Mouse (Mus musculus): ENCODE data around the gene Tasp1. TPM values are rescaled to one million over a fixed set of nuclear protein-coding genes. Genes with fewer than 3 reads are reported as not detected.
A peak's percentile ranks its signal among the peaks of the same experiment; 100 is the strongest.
"Not testable (repeated sequence)": the region's sequence is repeated elsewhere in the genome, so short reads cannot be mapped to it uniquely, and the experiment has no call there.

Gene Tasp1
- total RNA-seq, 2 experiments from 2014 or later, result 34.5 to 37.9 TPM

GRCm38 (mm10) chr2:139919757-139920156, 146.8 kb downstream of the Tasp1 start:
- intact Hi-C loops (cut with DNase I), result no loop called here
- no peak for DNase-seq (ENCODE audit: low spot score in 2 of 2)

GRCm38 (mm10) chr2:139906441-139907157, 160.0 kb downstream of the Tasp1 start:
- intact Hi-C loops (cut with DNase I), result no loop called here

GRCm38 (mm10) chr2:139891405-139892089, 175.1 kb downstream of the Tasp1 start:
- intact Hi-C loops (cut with DNase I), result no loop called here
- no peak for DNase-seq (ENCODE audit: low spot score in 2 of 2)

More at GRCm38 (mm10) chr2:139906441-139907157, 160.0 kb downstream of the Tasp1 start:
- no peak for DNase-seq (ENCODE audit: low spot score in 2 of 2)

GRCm38 (mm10) chr2:139884264-139884637, 182.4 kb downstream of the Tasp1 start:
- no peak for DNase-seq (ENCODE audit: low spot score in 2 of 2)
- intact Hi-C loops (cut with DNase I), result no loop called here

GRCm38 (mm10) chr2:139883581-139884263, 182.9 kb downstream of the Tasp1 start:
- DNase-seq (ENCODE audit: low spot score in 2 of 2), result peak in 1 of 2 experiments; percentile 17
- intact Hi-C loops (cut with DNase I), result no loop called here

GRCm38 (mm10) chr2:139878052-139878621, 188.5 kb downstream of the Tasp1 start:
- DNase-seq (ENCODE audit: low spot score in 2 of 2), result no peak
- intact Hi-C loops (cut with DNase I), result no loop called here

- intact Hi-C loops (cut with DNase I), result no loop called here
- DNase-seq (ENCODE audit: low spot score in 2 of 2), result no peak
These were observed 190.7 kb downstream of the Tasp1 start for GRCm38 (mm10) chr2:139875876-139876275.

- intact Hi-C loops (cut with DNase I), result no loop called here
- DNase-seq (ENCODE audit: low spot score in 2 of 2), result no peak
These were observed 192.4 kb downstream of the Tasp1 start for GRCm38 (mm10) chr2:139874173-139874572.

GRCm38 (mm10) chr2:139873762-139874161, 192.8 kb downstream of the Tasp1 start:
- intact Hi-C loops (cut with DNase I), result no loop called here
- DNase-seq (ENCODE audit: low spot score in 2 of 2), result no peak

GRCm38 (mm10) chr2:139869071-139869470, 197.5 kb downstream of the Tasp1 start:
- intact Hi-C loops (cut with DNase I); DNase-seq (ENCODE audit: low spot score in 2 of 2): not testable (repeated sequence)

- intact Hi-C loops (cut with DNase I), result not testable (repeated sequence)
These were observed 203.2 kb downstream of the Tasp1 start for GRCm38 (mm10) chr2:139863396-139863795.

GRCm38 (mm10) chr2:139860133-139860494, 206.5 kb downstream of the Tasp1 start:
- no peak for DNase-seq (ENCODE audit: low spot score in 2 of 2)
- intact Hi-C loops (cut with DNase I), result no loop called here

More at GRCm38 (mm10) chr2:139863396-139863795, 203.2 kb downstream of the Tasp1 start:
- not testable (repeated sequence) for DNase-seq (ENCODE audit: low spot score in 2 of 2)

GRCm38 (mm10) chr2:139859424-139860132, 207.0 kb downstream of the Tasp1 start:
- intact Hi-C loops (cut with DNase I), result no loop called here
- DNase-seq (ENCODE audit: low spot score in 2 of 2), result no peak

GRCm38 (mm10) chr2:139849621-139850020, 217.0 kb downstream of the Tasp1 start:
- no peak for DNase-seq (ENCODE audit: low spot score in 2 of 2)
- intact Hi-C loops (cut with DNase I), result no loop called here

GRCm38 (mm10) chr2:139841359-139841758, 225.2 kb downstream of the Tasp1 start:
- intact Hi-C loops (cut with DNase I), result no loop called here
- no peak for DNase-seq (ENCODE audit: low spot score in 2 of 2)

- DNase-seq (ENCODE audit: low spot score in 2 of 2), result no peak
- intact Hi-C loops (cut with DNase I), result no loop called here
These were observed 225.7 kb downstream of the Tasp1 start for GRCm38 (mm10) chr2:139840941-139841340.

GRCm38 (mm10) chr2:139821589-139822378, 244.8 kb downstream of the Tasp1 start:
- no peak for DNase-seq (ENCODE audit: low spot score in 2 of 2)
- intact Hi-C loops (cut with DNase I), result no loop called here

GRCm38 (mm10) chr2:139817275-139817674, 249.3 kb downstream of the Tasp1 start:
- intact Hi-C loops (cut with DNase I), result no loop called here
- no peak for DNase-seq (ENCODE audit: low spot score in 2 of 2)

GRCm38 (mm10) chr2:139807887-139808286, 258.7 kb downstream of the Tasp1 start:
- intact Hi-C loops (cut with DNase I), result no loop called here
- DNase-seq (ENCODE audit: low spot score in 2 of 2), result no peak
